Mouse (Mus musculus): ENCODE measurements at regions not wholly inside any gene's neighbourhood (a gene's known extent, or its start where the extent isn't known, plus 50 kb on each side); places are given as distances from the start of the nearest gene placed in this dataset.

- peak; percentile 55; the same call in 1 of the 3 replicates for TF ChIP-seq GATA1 (IDR thresholded peaks at IDR 0.05; ENCODE audit: borderline replicate concordance, low read length)
- no peak; the same call in 1 of the 2 replicates for TF ChIP-seq FLI1 (IDR thresholded peaks at IDR 0.05; ENCODE audit: low read length)
These were observed 167.4 kb upstream of the Klf14 start for GRCm38 (mm10) chr6:31126131-31126871.

Data from megakaryocyte, embryonic 14.5 days (primary cell).